Mouse (Mus musculus) brain, embryonic 14.5 days (tissue): ENCODE measurements around the gene Adamts8.
A peak's percentile ranks its signal among the peaks of the same experiment; 100 is the strongest.

Experiments used
- CTCF ChIP-seq: fragments of 200-500 bp; IDR thresholded peaks from 2 replicates; pipeline ENCODE4 v1.5.1; 2012; ENCODE audit warnings: inconsistent platforms, mild to moderate bottlenecking, moderate library complexity, borderline replicate concordance; ENCODE audit not compliant: insufficient read depth, insufficient read length; ENCODE audit errors: extremely low read depth
- POLR2A ChIP-seq: fragments of 200-500 bp; IDR thresholded peaks from 2 replicates; pipeline ENCODE4 v1.6.1; 2012; ENCODE audit warnings: mild to moderate bottlenecking, inconsistent platforms, borderline replicate concordance; ENCODE audit not compliant: poor library complexity, insufficient read depth, insufficient read length, severe bottlenecking; ENCODE audit errors: extremely low read depth

DNA sequence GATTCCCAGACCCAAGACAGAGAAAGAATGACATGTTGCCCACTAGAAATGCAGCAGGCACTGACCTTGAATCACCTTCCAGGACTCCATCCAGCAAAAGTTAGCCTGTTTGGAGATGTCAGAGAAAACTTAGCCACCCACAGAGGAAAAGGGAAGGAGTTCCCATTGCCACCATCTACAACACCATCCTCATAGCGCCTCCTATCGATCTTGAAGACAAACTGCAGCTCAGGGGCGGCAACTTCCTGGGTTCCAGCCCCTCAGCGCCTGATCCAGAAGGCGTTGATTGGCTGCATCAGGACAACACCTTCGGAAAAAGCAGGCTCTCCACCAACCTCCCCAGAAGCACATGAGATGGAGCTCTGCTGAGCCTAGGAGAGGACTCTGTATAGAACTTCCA is 21.6 kb upstream of the Adamts8 start:
- TF ChIP-seq POLR2A (no peak), CTCF (peak; percentile 46; the same call in 1 of the 2 replicates)
